Mouse (Mus musculus): ENCODE results near the gene Hist1h4a. TPM values are rescaled to one million over a fixed set of nuclear protein-coding genes. Genes with fewer than 3 reads are reported as not detected.

Gene Hist1h4a
- polyA plus RNA-seq, 1 experiment from 2014 or later, result 0.38 TPM

DNA sequence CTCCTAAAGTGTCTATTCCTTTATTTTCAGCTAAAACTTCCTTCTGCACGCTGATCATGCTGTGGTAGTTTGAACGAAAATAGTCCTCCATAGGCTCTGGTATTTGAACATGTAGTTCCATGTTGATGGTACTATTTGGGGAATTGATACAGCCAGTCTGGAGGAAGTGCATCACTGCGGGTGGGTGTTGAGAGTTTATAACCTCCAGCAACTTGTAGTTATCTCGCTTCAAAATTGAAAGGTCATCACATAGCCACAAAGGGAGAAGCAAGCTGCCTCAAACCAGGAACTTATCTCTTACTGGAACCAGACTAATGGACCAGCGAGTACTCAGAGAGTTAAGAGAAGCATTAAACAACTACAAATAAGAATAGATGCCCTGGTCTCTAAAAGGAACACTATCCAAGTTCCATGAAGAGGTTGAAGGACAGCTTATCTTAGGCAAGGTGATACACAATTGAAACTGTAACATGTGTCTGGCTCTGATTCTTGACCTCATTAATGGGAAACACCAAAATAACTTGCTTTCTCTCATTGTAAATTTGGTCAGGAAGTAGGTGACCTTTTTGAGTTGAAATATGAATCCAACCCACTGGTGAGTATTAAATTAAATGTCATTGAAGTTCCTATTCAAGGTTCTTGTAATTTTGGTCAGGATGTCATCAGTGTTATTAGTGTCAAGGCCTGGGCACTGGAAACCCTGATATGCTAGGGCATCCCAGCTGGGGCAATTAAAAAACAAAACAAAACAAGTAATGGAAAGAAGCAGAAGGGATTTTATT lies 44.6 kb downstream of the Hist1h4a start:
- Histone ChIP-seq H3K9ac (replicated peaks) (no peak overlapping the region), H3K4me3 (no peak overlapping the region), H3K36me3 (no peaks in the 10 kb centered on the region), H3K4me2 (replicated peaks) (no peak overlapping the region), H3K27me3 (no peaks in the 10 kb centered on the region), H3K9me3 (no peaks in the 10 kb centered on the region), H3K4me1 (no peaks in the 10 kb centered on the region), H3K27ac (replicated peaks) (no peak overlapping the region)
- no peak for ATAC-seq (replicated peaks)
- 86% methylated on average over 5 of the region's 5 CpGs for WGBS

Small RNA genes lying within 50 kb of the gene (microRNA-seq; reads per million reads assigned to microRNA genes)
- gene Gm44314, result not detected
- not detected for gene Gm44484

Other genes starting within 250 kb of the Hist1h4a start
- gene Hist1h4h, start 230.2 kb downstream of the Hist1h4a start, polyA plus RNA-seq (2015; fragmentation: Nextera tagmentation; extraction: Ambion mirVana), result 4.9 and 6.0 TPM in 2 replicates
- gene Hist1h2af, start 227.3 kb downstream of the Hist1h4a start, polyA plus RNA-seq (2015; fragmentation: Nextera tagmentation; extraction: Ambion mirVana), result 2.8 and 6.7 TPM in 2 replicates
- 2.7 and 3.4 TPM in 2 replicates for gene Hist1h3g, start 225.8 kb downstream of the Hist1h4a start, polyA plus RNA-seq (2015; fragmentation: Nextera tagmentation; extraction: Ambion mirVana)
- gene Hist1h2bh, start 217.8 kb downstream of the Hist1h4a start, polyA plus RNA-seq (2015; fragmentation: Nextera tagmentation; extraction: Ambion mirVana), result 0.37 and 0.59 TPM in 2 replicates
- 0.46 and 0.94 TPM in 2 replicates for gene Hist1h3f, start 217.2 kb downstream of the Hist1h4a start, polyA plus RNA-seq (2015; fragmentation: Nextera tagmentation; extraction: Ambion mirVana)
- gene Hist1h4f, start 209.6 kb downstream of the Hist1h4a start, polyA plus RNA-seq (2015; fragmentation: Nextera tagmentation; extraction: Ambion mirVana), result 0.70 and 0.73 TPM in 2 replicates
- 0.23 and 0.25 TPM in 2 replicates for gene Hist1h1d, start 208.0 kb downstream of the Hist1h4a start, polyA plus RNA-seq (2015; fragmentation: Nextera tagmentation; extraction: Ambion mirVana)
- gene Hist1h3e, start 198.9 kb downstream of the Hist1h4a start, polyA plus RNA-seq (2015; fragmentation: Nextera tagmentation; extraction: Ambion mirVana), result 2.6 and 2.7 TPM in 2 replicates
- gene Hist1h2ae, start 190.0 kb downstream of the Hist1h4a start, polyA plus RNA-seq (2015; fragmentation: Nextera tagmentation; extraction: Ambion mirVana), result 48.1 and 55.0 TPM in 2 replicates
- 4.7 and 5.6 TPM in 2 replicates for gene Hist1h2bg, start 189.8 kb downstream of the Hist1h4a start, polyA plus RNA-seq (2015; fragmentation: Nextera tagmentation; extraction: Ambion mirVana)
- 1.6 and 2.9 TPM in 2 replicates for gene Hist1h2bf, start 187.0 kb downstream of the Hist1h4a start, polyA plus RNA-seq (2015; fragmentation: Nextera tagmentation; extraction: Ambion mirVana)
- 1.5 and 2.0 TPM in 2 replicates for gene Hist1h2ad, start 186.8 kb downstream of the Hist1h4a start, polyA plus RNA-seq (2015; fragmentation: Nextera tagmentation; extraction: Ambion mirVana)
- gene Hist1h3d, start 185.5 kb downstream of the Hist1h4a start, polyA plus RNA-seq (2015; fragmentation: Nextera tagmentation; extraction: Ambion mirVana), result 4.5 and 5.1 TPM in 2 replicates
- gene Hist1h4d, start 179.6 kb downstream of the Hist1h4a start, polyA plus RNA-seq (2015; fragmentation: Nextera tagmentation; extraction: Ambion mirVana), result 76.0 and 88.6 TPM in 2 replicates
- 1.9 and 2.5 TPM in 2 replicates for gene Hist1h2be, start 140.1 kb downstream of the Hist1h4a start, polyA plus RNA-seq (2015; fragmentation: Nextera tagmentation; extraction: Ambion mirVana)
- 11.6 and 13.7 TPM in 2 replicates for gene Hist1h1e, start 138.7 kb downstream of the Hist1h4a start, polyA plus RNA-seq (2015; fragmentation: Nextera tagmentation; extraction: Ambion mirVana)
- gene Hist1h2ac, start 77.3 kb downstream of the Hist1h4a start, polyA plus RNA-seq (2015; fragmentation: Nextera tagmentation; extraction: Ambion mirVana), result 1.0 and 1.1 TPM in 2 replicates
- gene Hist1h2bc, start 77.0 kb downstream of the Hist1h4a start, polyA plus RNA-seq (2015; fragmentation: Nextera tagmentation; extraction: Ambion mirVana), result 33.7 and 35.6 TPM in 2 replicates
- 0.20 TPM in 1 of 2 replicates, not detected in the other for gene Hist1h1t, start 65.4 kb downstream of the Hist1h4a start, polyA plus RNA-seq (2015; fragmentation: Nextera tagmentation; extraction: Ambion mirVana)
- 3.7 and 4.4 TPM in 2 replicates for gene Hist1h4c, start 62.8 kb downstream of the Hist1h4a start, polyA plus RNA-seq (2015; fragmentation: Nextera tagmentation; extraction: Ambion mirVana)
- 2.0 and 3.4 TPM in 2 replicates for gene Hfe, start 50.4 kb downstream of the Hist1h4a start, polyA plus RNA-seq (2015; fragmentation: Nextera tagmentation; extraction: Ambion mirVana)
- gene Hist1h1c, start 22.4 kb downstream of the Hist1h4a start, polyA plus RNA-seq (2015; fragmentation: Nextera tagmentation; extraction: Ambion mirVana), result 22.8 and 24.6 TPM in 2 replicates
- 3.9 and 4.1 TPM in 2 replicates for gene Hist1h3c, start 15.6 kb downstream of the Hist1h4a start, polyA plus RNA-seq (2015; fragmentation: Nextera tagmentation; extraction: Ambion mirVana)
- gene Hist1h2bb, start 14.5 kb downstream of the Hist1h4a start, polyA plus RNA-seq (2015; fragmentation: Nextera tagmentation; extraction: Ambion mirVana), result 1.8 and 2.0 TPM in 2 replicates
- 26.0 and 31.2 TPM in 2 replicates for gene Hist1h2ab, start 10.1 kb downstream of the Hist1h4a start, polyA plus RNA-seq (2015; fragmentation: Nextera tagmentation; extraction: Ambion mirVana)
- 7.9 and 11.7 TPM in 2 replicates for gene Hist1h3b, start 9.0 kb downstream of the Hist1h4a start, polyA plus RNA-seq (2015; fragmentation: Nextera tagmentation; extraction: Ambion mirVana)
- gene Hist1h4b, start 4.2 kb downstream of the Hist1h4a start, polyA plus RNA-seq (2015; fragmentation: Nextera tagmentation; extraction: Ambion mirVana), result 2.8 and 3.8 TPM in 2 replicates
- gene Hist1h3a, start 1.2 kb upstream of the Hist1h4a start, polyA plus RNA-seq (2015; fragmentation: Nextera tagmentation; extraction: Ambion mirVana), result 2.7 and 3.2 TPM in 2 replicates
- gene Hist1h1a, start 2.4 kb upstream of the Hist1h4a start, polyA plus RNA-seq (2015; fragmentation: Nextera tagmentation; extraction: Ambion mirVana), result 1.5 TPM in 2 replicates
- gene Trim38, start 8.7 kb upstream of the Hist1h4a start, polyA plus RNA-seq (2015; fragmentation: Nextera tagmentation; extraction: Ambion mirVana), result 0.11 TPM in 1 of 2 replicates, not detected in the other
- not detected in 2 replicates for gene Slc17a2, start 45.8 kb upstream of the Hist1h4a start, polyA plus RNA-seq (2015; fragmentation: Nextera tagmentation; extraction: Ambion mirVana)
- gene Slc17a3, start 78.2 kb upstream of the Hist1h4a start, polyA plus RNA-seq (2015; fragmentation: Nextera tagmentation; extraction: Ambion mirVana), result 0.04 TPM in 1 of 2 replicates, not detected in the other
- gene Slc17a1, start 106.5 kb upstream of the Hist1h4a start, polyA plus RNA-seq (2015; fragmentation: Nextera tagmentation; extraction: Ambion mirVana), result not detected in 2 replicates
- not detected in 2 replicates for gene Slc17a4, start 153.8 kb upstream of the Hist1h4a start, polyA plus RNA-seq (2015; fragmentation: Nextera tagmentation; extraction: Ambion mirVana)
- gene Hist1h2ba, start 172.9 kb upstream of the Hist1h4a start, polyA plus RNA-seq (2015; fragmentation: Nextera tagmentation; extraction: Ambion mirVana), result not detected in 2 replicates
- not detected in 2 replicates for gene Hist1h2aa, start 173.2 kb upstream of the Hist1h4a start, polyA plus RNA-seq (2015; fragmentation: Nextera tagmentation; extraction: Ambion mirVana)
- gene Scgn, start 230.0 kb upstream of the Hist1h4a start, polyA plus RNA-seq (2015; fragmentation: Nextera tagmentation; extraction: Ambion mirVana), result 1.6 and 3.9 TPM in 2 replicates

Measured in forebrain, embryonic 15.5 days (tissue).